Mouse (Mus musculus) embryo, embryonic 11 days (tissue): ENCODE results near the gene Fndc7.
"Not testable (repeated sequence)": the region's sequence is repeated elsewhere in the genome, so short reads cannot be mapped to it uniquely, and the experiment has no call there.

Source experiments
- DNase-seq: peaks from one replicate; pipeline ENCODE4 v3.0.0-alpha.2; 2015

Fndc7 gene

GRCm38 (mm10) chr3:108853266-108853665 lies 36.5 kb downstream of the Fndc7 start:
- DNase-seq, result no peak

- no peak for DNase-seq
Measured at GRCm38 (mm10) chr3:108851996-108852697, 37.7 kb downstream of the Fndc7 start.

- DNase-seq, result no peak
Measured at GRCm38 (mm10) chr3:108851554-108851953, 38.3 kb downstream of the Fndc7 start.

GRCm38 (mm10) chr3:108851075-108851474 lies 38.7 kb downstream of the Fndc7 start:
- no peak for DNase-seq

GRCm38 (mm10) chr3:108850506-108850905 lies 39.3 kb downstream of the Fndc7 start:
- no peak for DNase-seq

GRCm38 (mm10) chr3:108846616-108847015 lies 43.2 kb downstream of the Fndc7 start:
- no peak for DNase-seq

GRCm38 (mm10) chr3:108844521-108844920 lies 45.3 kb downstream of the Fndc7 start:
- DNase-seq, result no peak

- DNase-seq, result no peak
Measured at GRCm38 (mm10) chr3:108844026-108844425, 45.8 kb downstream of the Fndc7 start.

GRCm38 (mm10) chr3:108840716-108841054 lies 49.1 kb downstream of the Fndc7 start:
- no peak for DNase-seq

- DNase-seq, result peak; percentile 98
Measured at GRCm38 (mm10) chr3:108840000-108840715, 49.6 kb downstream of the Fndc7 start, which contains the start of gene Stxbp3. Gene Stxbp3 (minus strand): TSS chr3:108840526.

GRCm38 (mm10) chr3:108839647-108839999 lies 50.2 kb downstream of the Fndc7 start:
- DNase-seq, result no peak

- no peak for DNase-seq
Measured at GRCm38 (mm10) chr3:108838980-108839379, 50.8 kb downstream of the Fndc7 start.

- DNase-seq, result no peak
Measured at GRCm38 (mm10) chr3:108836931-108837330, 52.9 kb downstream of the Fndc7 start.

GRCm38 (mm10) chr3:108833717-108834116 lies 56.1 kb downstream of the Fndc7 start:
- not testable (repeated sequence) for DNase-seq

- no peak for DNase-seq
Measured at GRCm38 (mm10) chr3:108831750-108832149, 58.1 kb downstream of the Fndc7 start.

GRCm38 (mm10) chr3:108830493-108830892 lies 59.3 kb downstream of the Fndc7 start:
- DNase-seq, result no peak

- DNase-seq, result no peak
Measured at GRCm38 (mm10) chr3:108815631-108816030, 74.2 kb downstream of the Fndc7 start.

- DNase-seq, result no peak
Measured at GRCm38 (mm10) chr3:108810747-108811263, 79.0 kb downstream of the Fndc7 start.

GRCm38 (mm10) chr3:108805622-108806021 lies 84.2 kb downstream of the Fndc7 start:
- DNase-seq, result no peak
